In the genomic region with DNA sequence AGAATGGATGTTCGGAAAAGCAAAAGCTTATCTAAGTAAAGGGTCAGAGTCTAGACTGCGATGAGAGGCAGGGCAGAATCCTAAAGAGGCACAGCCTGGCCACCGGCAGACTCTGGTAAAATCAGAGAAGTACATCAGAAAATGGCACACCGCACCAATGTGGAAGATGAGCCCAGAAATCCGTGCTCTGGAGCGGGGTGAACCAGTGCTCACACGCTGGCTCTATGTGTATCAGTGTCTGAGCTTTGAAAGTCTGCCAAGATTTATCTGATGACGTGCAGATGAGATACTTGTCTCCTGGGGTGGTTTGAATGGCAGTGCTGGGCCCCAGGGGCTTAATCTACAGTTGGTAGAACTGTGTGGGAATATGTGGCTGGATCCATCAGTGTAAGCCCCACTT, we compare ENCODE assay signal across 28 mouse cellular contexts. TPM values are rescaled to one million over a fixed set of nuclear protein-coding genes. Genes with fewer than 3 reads are reported as not detected.
A peak's percentile ranks its signal among the peaks of the same experiment; 100 is the strongest.
DNase-seq lines count a peak whose midpoint lies in the region; ATAC-seq and TF ChIP-seq lines count a peak whose summit lies in the region.
"Had no signal": no experiment of that assay in that cellular context is flagged by ENCODE, and none has a peak within 500 bp of the region (broad histone marks: within the 10 kb centered on the region; RNA-seq: fewer than 3 reads in every experiment).

No protein-coding gene starts in this region.

- H3K27me3 ChIP-seq in embryonic facial prominence, embryonic 14.5 days (replicated peaks; ENCODE audit: control insufficient read depth, insufficient read depth, low read length): no peaks in the 10 kb centered on the region
- no peaks in the 10 kb centered on the region for H3K27me3 ChIP-seq in embryonic facial prominence, embryonic 10.5 days (replicated peaks; ENCODE audit: low read depth, poor library complexity, severe bottlenecking)
- no peaks in the 10 kb centered on the region for H3K27me3 ChIP-seq in hindbrain, postnatal 0 days (ENCODE audit: insufficient read depth, low read length)
- no peaks in the 10 kb centered on the region for H3K27me3 ChIP-seq in hindbrain, embryonic 13.5 days
- no peaks in the 10 kb centered on the region for H3K27me3 ChIP-seq in lung, embryonic 15.5 days
- H3K27me3 ChIP-seq: liver, embryonic 13.5 days; stomach, embryonic 15.5 days had no signal

- no peak overlapping the region for H3K9ac ChIP-seq in embryonic facial prominence, embryonic 14.5 days (ENCODE audit: low read depth, low read length)
- no peak overlapping the region for H3K9ac ChIP-seq in hindbrain, postnatal 0 days (replicated peaks; ENCODE audit: low read length)
- no peak overlapping the region for H3K9ac ChIP-seq in hindbrain, embryonic 13.5 days
- no peak overlapping the region for H3K9ac ChIP-seq in lung, embryonic 15.5 days
- H3K9ac ChIP-seq: liver, embryonic 13.5 days; stomach, embryonic 15.5 days had no signal

- no peak for TF ChIP-seq CTCF in hindbrain, postnatal 0 days (IDR thresholded peaks at IDR 0.05; ENCODE audit: low read depth)
- no peak for TF ChIP-seq CTCF in brain, embryonic 14.5 days (IDR thresholded peaks at IDR 0.05; ENCODE audit: borderline replicate concordance, extremely low read depth, insufficient read depth, insufficient read length)

- H3K36me3 ChIP-seq in embryonic facial prominence, embryonic 14.5 days (ENCODE audit: control insufficient read depth, insufficient read depth, low read length): no peaks in the 10 kb centered on the region
- no peaks in the 10 kb centered on the region for H3K36me3 ChIP-seq in embryonic facial prominence, embryonic 10.5 days (replicated peaks)
- no peaks in the 10 kb centered on the region for H3K36me3 ChIP-seq in hindbrain, postnatal 0 days (ENCODE audit: insufficient read depth, low read length)
- no peaks in the 10 kb centered on the region for H3K36me3 ChIP-seq in hindbrain, embryonic 13.5 days
- no peaks in the 10 kb centered on the region for H3K36me3 ChIP-seq in lung, embryonic 15.5 days
- H3K36me3 ChIP-seq: heart, embryonic 10.5 days; limb, embryonic 10.5 days; liver, embryonic 13.5 days; stomach, embryonic 15.5 days had no signal

- H3K27ac ChIP-seq in embryonic facial prominence, embryonic 14.5 days (replicated peaks; ENCODE audit: low read depth, low read length): no peak overlapping the region; the same call in 1 of the 2 replicates
- no peak overlapping the region for H3K27ac ChIP-seq in embryonic facial prominence, embryonic 10.5 days (replicated peaks)
- H3K27ac ChIP-seq in hindbrain, postnatal 0 days: no peak overlapping the region
- H3K27ac ChIP-seq in hindbrain, embryonic 13.5 days: no peak overlapping the region
- H3K27ac ChIP-seq in lung, embryonic 15.5 days: no peak overlapping the region
- H3K27ac ChIP-seq: heart, embryonic 10.5 days; limb, embryonic 10.5 days; stomach, embryonic 15.5 days had no signal

- H3K4me1 ChIP-seq in embryonic facial prominence, embryonic 14.5 days (ENCODE audit: control insufficient read depth, insufficient read depth, low read length): peaks cover 9% of the 10 kb centered on the region
- peaks cover 6% of the 10 kb centered on the region for H3K4me1 ChIP-seq in embryonic facial prominence, embryonic 10.5 days
- no peaks in the 10 kb centered on the region for H3K4me1 ChIP-seq in hindbrain, postnatal 0 days (ENCODE audit: insufficient read depth, low read length)
- H3K4me1 ChIP-seq in hindbrain, embryonic 13.5 days (replicated peaks): no peaks in the 10 kb centered on the region; the same call in 1 of the 2 replicates
- peaks cover 9% of the 10 kb centered on the region for H3K4me1 ChIP-seq in lung, embryonic 15.5 days

- ATAC-seq in embryonic facial prominence, embryonic 14.5 days (ENCODE audit: low read depth): peak; percentile 33; the same call in 1 of the 2 replicates
- 0 out of 2 replicates have a peak, but pooled peaks have one; percentile 27 for ATAC-seq in hindbrain, postnatal 0 days
- no peak for ATAC-seq in hindbrain, embryonic 13.5 days (ENCODE audit: low FRiP score)
- 0 out of 2 replicates have a peak, but pooled peaks have one; percentile 40 for ATAC-seq in lung, embryonic 15.5 days (ENCODE audit: borderline replicate concordance, extremely low read depth, low FRiP score, low TSS enrichment)

- H3K4me2 ChIP-seq in embryonic facial prominence, embryonic 14.5 days (ENCODE audit: low read depth, low read length): no peak overlapping the region
- no peak overlapping the region for H3K4me2 ChIP-seq in hindbrain, postnatal 0 days (ENCODE audit: low read depth, low read length)
- no peak overlapping the region for H3K4me2 ChIP-seq in hindbrain, embryonic 13.5 days
- no peak overlapping the region for H3K4me2 ChIP-seq in lung, embryonic 15.5 days
- H3K4me2 ChIP-seq: liver, embryonic 13.5 days; stomach, embryonic 15.5 days had no signal

- H3K9me3 ChIP-seq in embryonic facial prominence, embryonic 14.5 days (ENCODE audit: control insufficient read depth, low read length): no peaks in the 10 kb centered on the region
- H3K9me3 ChIP-seq in embryonic facial prominence, embryonic 10.5 days: no peaks in the 10 kb centered on the region
- H3K9me3 ChIP-seq in hindbrain, postnatal 0 days (ENCODE audit: low read length): no peaks in the 10 kb centered on the region
- no peaks in the 10 kb centered on the region for H3K9me3 ChIP-seq in hindbrain, embryonic 13.5 days
- no peaks in the 10 kb centered on the region for H3K9me3 ChIP-seq in lung, embryonic 15.5 days
- H3K9me3 ChIP-seq: heart, embryonic 10.5 days; limb, embryonic 10.5 days; liver, embryonic 13.5 days; megakaryocyte, embryonic 14.5 days; stomach, embryonic 15.5 days had no signal

- DNase-seq in embryonic facial prominence, embryonic 14.5 days (ENCODE audit: low spot score): peak; percentile 45
- DNase-seq in embryonic facial prominence, embryonic 10.5 days (ENCODE audit: low spot score): no peak
- no peak for DNase-seq in hindbrain, postnatal 0 days (ENCODE audit: low spot score)
- DNase-seq in lung, postnatal 36 days: no peak
- peak; percentile 43 for DNase-seq in brain, embryonic 14.5 days (ENCODE audit: low read depth)
- DNase-seq in adrenal gland, adult 18-20 months (ENCODE audit: low spot score in 2 of 2): no peak
- DNase-seq: adrenal gland, postnatal 14 days; cerebellum, adult 11-12 months; heart, postnatal 4 days; kidney, adult 2 months; kidney, postnatal 10 days; liver, embryonic 13.5 days; thymus, postnatal 36 days had no signal

- no peak overlapping the region for H3K4me3 ChIP-seq in embryonic facial prominence, embryonic 14.5 days (ENCODE audit: low read depth, low read length)
- no peak overlapping the region for H3K4me3 ChIP-seq in embryonic facial prominence, embryonic 10.5 days
- H3K4me3 ChIP-seq in hindbrain, postnatal 0 days (ENCODE audit: low read length): no peak overlapping the region
- no peak overlapping the region for H3K4me3 ChIP-seq in hindbrain, embryonic 13.5 days
- no peak overlapping the region for H3K4me3 ChIP-seq in lung, embryonic 15.5 days
- H3K4me3 ChIP-seq: erythroblast, embryonic 14.5 days; heart, embryonic 10.5 days; limb, embryonic 10.5 days; liver, embryonic 13.5 days; megakaryocyte, embryonic 14.5 days; stomach, embryonic 15.5 days had no signal

- TF ChIP-seq POLR2A in brain, embryonic 14.5 days (IDR thresholded peaks at IDR 0.05; ENCODE audit: borderline replicate concordance, extremely low read depth, insufficient read depth, insufficient read length, poor library complexity, severe bottlenecking): no peak

- WGBS in embryonic facial prominence, embryonic 14.5 days: 63% methylated on average over 8 of the region's 8 CpGs
- 88% methylated on average over 8 of the region's 8 CpGs for WGBS in embryonic facial prominence, embryonic 10.5 days
- WGBS in hindbrain, postnatal 0 days: 66% methylated on average over 8 of the region's 8 CpGs
- 78% methylated on average over 8 of the region's 8 CpGs for WGBS in hindbrain, embryonic 13.5 days
- 48% methylated on average over 8 of the region's 8 CpGs for WGBS in lung, embryonic 15.5 days

RNA-seq across cellular contexts. Expression of a gene that starts 4.6 kb away (rescaled TPM):
- polyA plus RNA-seq in embryonic facial prominence, embryonic 14.5 days (2014; fragmentation: Nextera tagmentation; extraction: Ambion mirVana): not detected in 2 replicates
- polyA plus RNA-seq in embryonic facial prominence, embryonic 10.5 days (2016; fragmentation: Nextera tagmentation; extraction: Ambion mirVana): not detected in 2 replicates
- total RNA-seq in hindbrain, postnatal 0 days (2014; rRNA removed): not detected in 2 replicates
- not detected in 2 replicates for polyA plus RNA-seq in hindbrain, postnatal 0 days (2015; fragmentation: Nextera tagmentation; extraction: Ambion mirVana)
- polyA plus RNA-seq in hindbrain, embryonic 13.5 days (2015; fragmentation: Nextera tagmentation; extraction: Ambion mirVana): not detected in 2 replicates
- not detected in 2 replicates for polyA plus RNA-seq in lung, embryonic 15.5 days (2015; fragmentation: Nextera tagmentation; extraction: Ambion mirVana)
- polyA plus RNA-seq in brain, embryonic 14.5 days (2012; rRNA removed): not detected in 2 replicates
- not detected for total RNA-seq in adrenal gland, adult 18-20 months (2021)
- total RNA-seq: adrenal gland, postnatal 14 days; gastrocnemius, adult 8-10 months; granulocyte monocyte progenitor cell, adult 5-6 weeks; heart, postnatal 4 days; layer of hippocampus, postnatal 14 days; monocyte, adult 5-6 weeks had no signal
- polyA plus RNA-seq: cortical plate, adult 2 months; embryonic facial prominence, embryonic 11.5 days; erythroblast, embryonic 14.5 days; frontal cortex, adult 2 months; heart, embryonic 10.5 days; heart, embryonic 16.5 days; kidney, adult 2 months; liver, embryonic 13.5 days; stomach, embryonic 15.5 days had no signal

RNA-seq across cellular contexts. Expression of a gene that starts 36.8 kb away (rescaled TPM):
- polyA plus RNA-seq in embryonic facial prominence, embryonic 14.5 days (2014; fragmentation: Nextera tagmentation; extraction: Ambion mirVana): 341 and 347 TPM in 2 replicates
- 359 and 369 TPM in 2 replicates for polyA plus RNA-seq in embryonic facial prominence, embryonic 10.5 days (2016; fragmentation: Nextera tagmentation; extraction: Ambion mirVana)
- 108 and 131 TPM in 2 replicates for total RNA-seq in hindbrain, postnatal 0 days (2014; rRNA removed)
- 414 and 417 TPM in 2 replicates for polyA plus RNA-seq in hindbrain, postnatal 0 days (2015; fragmentation: Nextera tagmentation; extraction: Ambion mirVana)
- polyA plus RNA-seq in hindbrain, embryonic 13.5 days (2015; fragmentation: Nextera tagmentation; extraction: Ambion mirVana): 390 and 405 TPM in 2 replicates
- 429 and 448 TPM in 2 replicates for polyA plus RNA-seq in lung, embryonic 15.5 days (2015; fragmentation: Nextera tagmentation; extraction: Ambion mirVana)
- polyA plus RNA-seq in brain, embryonic 14.5 days (2012; rRNA removed): 213 and 224 TPM in 2 replicates
- total RNA-seq in adrenal gland, adult 18-20 months (2021): 100 to 1,000 TPM; 174 to 191 TPM

RNA-seq across cellular contexts. Expression of a gene that starts 45.3 kb away (rescaled TPM):
- 0.10 and 0.11 TPM in 2 replicates for polyA plus RNA-seq in embryonic facial prominence, embryonic 14.5 days (2014; fragmentation: Nextera tagmentation; extraction: Ambion mirVana)
- polyA plus RNA-seq in embryonic facial prominence, embryonic 10.5 days (2016; fragmentation: Nextera tagmentation; extraction: Ambion mirVana): 0.05 and 0.22 TPM in 2 replicates
- total RNA-seq in hindbrain, postnatal 0 days (2014; rRNA removed): 0.52 TPM in 1 of 2 replicates, not detected in the other
- polyA plus RNA-seq in hindbrain, postnatal 0 days (2015; fragmentation: Nextera tagmentation; extraction: Ambion mirVana): 0.05 and 0.18 TPM in 2 replicates
- 0.10 and 0.17 TPM in 2 replicates for polyA plus RNA-seq in hindbrain, embryonic 13.5 days (2015; fragmentation: Nextera tagmentation; extraction: Ambion mirVana)
- 0.05 and 0.12 TPM in 2 replicates for polyA plus RNA-seq in lung, embryonic 15.5 days (2015; fragmentation: Nextera tagmentation; extraction: Ambion mirVana)
- polyA plus RNA-seq in brain, embryonic 14.5 days (2012; rRNA removed): 0.06 and 0.08 TPM in 2 replicates
- under 1 TPM in 1 of 2 experiments, not detected in 1; 0.13 TPM for total RNA-seq in adrenal gland, adult 18-20 months (2021)
- total RNA-seq: gastrocnemius, adult 8-10 months; layer of hippocampus, postnatal 14 days had no signal
- polyA plus RNA-seq: cortical plate, adult 2 months had no signal

Comparison
In these comparisons a context has a peak if more than half of its experiments do, and no peak if none do; other contexts are left out.
1. DNase-seq: peak in embryonic facial prominence, embryonic 14.5 days (single experiment) and brain, embryonic 14.5 days (single experiment); none in embryonic facial prominence, embryonic 10.5 days (single experiment), hindbrain, postnatal 0 days (single experiment), lung, postnatal 36 days (single experiment) and adrenal gland, adult 18-20 months (0 of 2).